Mouse (Mus musculus): ENCODE results near the gene Selenoh.

DNA sequence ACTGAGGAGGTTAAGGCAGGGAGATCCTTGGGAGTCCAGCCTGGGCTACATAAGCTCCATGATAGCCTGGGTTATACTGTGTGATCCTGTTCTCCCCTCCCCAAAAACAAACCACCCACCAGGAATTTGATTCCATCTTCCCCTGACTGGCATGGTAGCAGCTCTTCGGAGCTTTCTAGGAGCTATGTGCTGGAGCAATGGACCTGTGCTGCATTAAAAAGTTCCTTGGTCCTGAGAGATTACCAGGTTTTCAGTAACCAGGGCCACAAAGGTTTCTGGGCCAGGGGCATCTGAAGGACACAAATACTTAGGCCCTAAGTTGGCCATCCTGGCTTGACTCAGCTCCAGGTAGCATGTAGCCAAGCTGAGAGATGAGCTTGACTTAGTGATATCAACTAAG, 38.6 kb downstream of the Selenoh start:
- TF ChIP-seq TAL1 (IDR thresholded peaks at IDR 0.05; ENCODE audit: low read length) (no peak), GATA1 (IDR thresholded peaks at IDR 0.05; ENCODE audit: low read length) (no peak)

Measured in erythroblast, embryonic 14.5 days (primary cell).